Mouse (Mus musculus): ENCODE data around the gene Pax1. TPM values are rescaled to one million over a fixed set of nuclear protein-coding genes. Genes with fewer than 3 reads are reported as not detected.

The Pax1 gene
- polyA plus RNA-seq, 1 experiment from 2014 or later, result not detected

- WGBS, result 60% methylated on average over 5 of the region's 5 CpGs
- H3K9ac ChIP-seq (ENCODE audit: low read depth, low read length), result no peak overlapping the region
Observed at GRCm38 (mm10) chr2:147386949-147387348, 25.2 kb downstream of the Pax1 start.

GRCm38 (mm10) chr2:147409323-147409722 lies 47.6 kb downstream of the Pax1 start:
- no peak for ATAC-seq
- 63% methylated on average over 1 of the region's 1 CpGs for WGBS
- Histone ChIP-seq H3K27ac (ENCODE audit: low read length) (no peak overlapping the region), H3K4me3 (ENCODE audit: low read length) (no peak overlapping the region), H3K9me3 (ENCODE audit: control insufficient read depth, low read length) (no peaks in the 10 kb centered on the region), H3K4me1 (ENCODE audit: control insufficient read depth, insufficient read depth, low read length) (no peaks in the 10 kb centered on the region), H3K4me2 (ENCODE audit: low read depth, low read length) (no peak overlapping the region), H3K27me3 (replicated peaks; ENCODE audit: control insufficient read depth, insufficient read depth, low read length) (no peaks in the 10 kb centered on the region), H3K36me3 (ENCODE audit: control insufficient read depth, insufficient read depth, low read length) (no peaks in the 10 kb centered on the region), H3K9ac (ENCODE audit: low read depth, low read length) (no peak overlapping the region)

More at GRCm38 (mm10) chr2:147386949-147387348, 25.2 kb downstream of the Pax1 start:
- no peak overlapping the region for H3K4me3 ChIP-seq (ENCODE audit: low read length)
- no peak for ATAC-seq
- H3K27ac ChIP-seq (ENCODE audit: low read length), result no peak overlapping the region
- H3K9me3 ChIP-seq (ENCODE audit: control insufficient read depth, low read length), result no peaks in the 10 kb centered on the region
- H3K36me3 ChIP-seq (ENCODE audit: control insufficient read depth, insufficient read depth, low read length), result no peaks in the 10 kb centered on the region
- no peaks in the 10 kb centered on the region for H3K4me1 ChIP-seq (ENCODE audit: control insufficient read depth, insufficient read depth, low read length)
- H3K4me2 ChIP-seq (ENCODE audit: low read depth, low read length), result no peak overlapping the region
- H3K27me3 ChIP-seq (replicated peaks; ENCODE audit: control insufficient read depth, insufficient read depth, low read length), result no peaks in the 10 kb centered on the region

- WGBS, result 91% methylated on average over 3 of the region's 3 CpGs
- no peak for ATAC-seq
- no peak overlapping the region for H3K9ac ChIP-seq (ENCODE audit: low read depth, low read length)
- no peaks in the 10 kb centered on the region for H3K4me1 ChIP-seq (ENCODE audit: control insufficient read depth, insufficient read depth, low read length)
- no peaks in the 10 kb centered on the region for H3K36me3 ChIP-seq (ENCODE audit: control insufficient read depth, insufficient read depth, low read length)
- no peak overlapping the region for H3K4me2 ChIP-seq (ENCODE audit: low read depth, low read length)
- no peak overlapping the region for H3K27ac ChIP-seq (ENCODE audit: low read length)
- H3K4me3 ChIP-seq (ENCODE audit: low read length), result no peak overlapping the region
- H3K27me3 ChIP-seq (replicated peaks; ENCODE audit: control insufficient read depth, insufficient read depth, low read length), result no peaks in the 10 kb centered on the region
- no peaks in the 10 kb centered on the region for H3K9me3 ChIP-seq (ENCODE audit: control insufficient read depth, low read length)
Observed at GRCm38 (mm10) chr2:147415037-147415436, 53.3 kb downstream of the Pax1 start.

- H3K9me3 ChIP-seq (ENCODE audit: control insufficient read depth, low read length), result no peaks in the 10 kb centered on the region
- ATAC-seq, result no peak
- H3K9ac ChIP-seq (ENCODE audit: low read depth, low read length), result no peak overlapping the region
- no peak overlapping the region for H3K4me3 ChIP-seq (ENCODE audit: low read length)
- 54% methylated on average over 10 of the region's 10 CpGs for WGBS
- no peaks in the 10 kb centered on the region for H3K27me3 ChIP-seq (replicated peaks; ENCODE audit: control insufficient read depth, insufficient read depth, low read length)
- no peaks in the 10 kb centered on the region for H3K36me3 ChIP-seq (ENCODE audit: control insufficient read depth, insufficient read depth, low read length)
- no peak overlapping the region for H3K4me2 ChIP-seq (ENCODE audit: low read depth, low read length)
- H3K4me1 ChIP-seq (ENCODE audit: control insufficient read depth, insufficient read depth, low read length), result no peaks in the 10 kb centered on the region
- H3K27ac ChIP-seq (ENCODE audit: low read length), result no peak overlapping the region
Observed at GRCm38 (mm10) chr2:147424582-147425255, 63.0 kb downstream of the Pax1 start.

GRCm38 (mm10) chr2:147429607-147430356 lies 68.1 kb downstream of the Pax1 start:
- no peaks in the 10 kb centered on the region for H3K4me1 ChIP-seq (ENCODE audit: control insufficient read depth, insufficient read depth, low read length)
- ATAC-seq, result 0 out of 2 replicates have a peak, but pooled peaks have one; percentile 16

GRCm38 (mm10) chr2:147433120-147433519 lies 71.4 kb downstream of the Pax1 start:
- Histone ChIP-seq H3K9ac (ENCODE audit: low read depth, low read length) (no peak overlapping the region), H3K4me2 (ENCODE audit: low read depth, low read length) (no peak overlapping the region), H3K4me3 (ENCODE audit: low read length) (no peak overlapping the region), H3K36me3 (ENCODE audit: control insufficient read depth, insufficient read depth, low read length) (no peaks in the 10 kb centered on the region), H3K27ac (ENCODE audit: low read length) (no peak overlapping the region), H3K4me1 (ENCODE audit: control insufficient read depth, insufficient read depth, low read length) (no peaks in the 10 kb centered on the region), H3K9me3 (ENCODE audit: control insufficient read depth, low read length) (no peaks in the 10 kb centered on the region), H3K27me3 (replicated peaks; ENCODE audit: control insufficient read depth, insufficient read depth, low read length) (no peaks in the 10 kb centered on the region)
- WGBS, result 25% methylated on average over 5 of the region's 5 CpGs
- ATAC-seq, result no peak

More at GRCm38 (mm10) chr2:147429607-147430356, 68.1 kb downstream of the Pax1 start:
- Histone ChIP-seq H3K36me3 (ENCODE audit: control insufficient read depth, insufficient read depth, low read length) (no peaks in the 10 kb centered on the region), H3K27me3 (replicated peaks; ENCODE audit: control insufficient read depth, insufficient read depth, low read length) (no peaks in the 10 kb centered on the region), H3K27ac (ENCODE audit: low read length) (no peak overlapping the region), H3K4me3 (ENCODE audit: low read length) (no peak overlapping the region), H3K9ac (ENCODE audit: low read depth, low read length) (no peak overlapping the region), H3K4me2 (ENCODE audit: low read depth, low read length) (no peak overlapping the region), H3K9me3 (ENCODE audit: control insufficient read depth, low read length) (no peaks in the 10 kb centered on the region)
- WGBS, result 3% methylated on average over 1 of the region's 1 CpGs

Other genes starting within 250 kb of the Pax1 start
- gene Nkx2-2, start 167.7 kb upstream of the Pax1 start, polyA plus RNA-seq (2015; fragmentation: Nextera tagmentation; extraction: Ambion mirVana), result 1.2 and 2.2 TPM in 2 replicates

All from intestine, embryonic 16.5 days (tissue).